Mouse (Mus musculus): ENCODE data around the gene Grm4. TPM values are rescaled to one million over a fixed set of nuclear protein-coding genes. Genes with fewer than 3 reads are reported as not detected.
A peak's percentile ranks its signal among the peaks of the same experiment; 100 is the strongest.

Grm4 gene
- polyA plus RNA-seq, 1 experiment from 2014 or later, result 0.29 TPM

DNA sequence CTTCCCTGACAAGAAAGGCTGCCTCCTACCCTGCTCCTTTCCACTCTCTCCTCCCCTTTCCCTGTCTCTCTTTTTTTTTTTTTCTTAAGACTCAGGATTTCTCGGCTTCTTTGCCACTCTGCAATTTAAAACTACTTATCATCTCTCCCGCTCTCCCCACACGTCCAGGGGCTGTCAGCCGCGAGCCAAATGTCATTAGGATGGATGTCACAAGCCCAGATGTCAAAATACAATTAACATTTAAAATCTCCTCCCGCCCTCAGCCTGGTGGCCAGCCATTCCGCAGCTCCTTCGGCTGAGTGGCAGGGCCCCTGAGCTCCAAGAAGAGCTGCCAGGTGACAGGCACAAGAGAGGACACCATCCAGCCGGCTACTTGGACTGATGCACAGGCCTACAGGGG lies 2.9 kb downstream of the Grm4 start:
- no peak overlapping the region for H3K4me2 ChIP-seq (replicated peaks)
- H3K9ac ChIP-seq, result no peak overlapping the region
- peaks cover 65% of the 10 kb centered on the region for H3K27me3 ChIP-seq (replicated peaks)
- no peaks in the 10 kb centered on the region for H3K36me3 ChIP-seq
- no peak overlapping the region for H3K4me3 ChIP-seq (replicated peaks)
- H3K27ac ChIP-seq, result no peak overlapping the region
- H3K9me3 ChIP-seq, result no peaks in the 10 kb centered on the region
- ATAC-seq, result no peak
- peaks cover 8% of the 10 kb centered on the region for H3K4me1 ChIP-seq (replicated peaks)
- 41% methylated on average over 9 of the region's 9 CpGs for WGBS

DNA sequence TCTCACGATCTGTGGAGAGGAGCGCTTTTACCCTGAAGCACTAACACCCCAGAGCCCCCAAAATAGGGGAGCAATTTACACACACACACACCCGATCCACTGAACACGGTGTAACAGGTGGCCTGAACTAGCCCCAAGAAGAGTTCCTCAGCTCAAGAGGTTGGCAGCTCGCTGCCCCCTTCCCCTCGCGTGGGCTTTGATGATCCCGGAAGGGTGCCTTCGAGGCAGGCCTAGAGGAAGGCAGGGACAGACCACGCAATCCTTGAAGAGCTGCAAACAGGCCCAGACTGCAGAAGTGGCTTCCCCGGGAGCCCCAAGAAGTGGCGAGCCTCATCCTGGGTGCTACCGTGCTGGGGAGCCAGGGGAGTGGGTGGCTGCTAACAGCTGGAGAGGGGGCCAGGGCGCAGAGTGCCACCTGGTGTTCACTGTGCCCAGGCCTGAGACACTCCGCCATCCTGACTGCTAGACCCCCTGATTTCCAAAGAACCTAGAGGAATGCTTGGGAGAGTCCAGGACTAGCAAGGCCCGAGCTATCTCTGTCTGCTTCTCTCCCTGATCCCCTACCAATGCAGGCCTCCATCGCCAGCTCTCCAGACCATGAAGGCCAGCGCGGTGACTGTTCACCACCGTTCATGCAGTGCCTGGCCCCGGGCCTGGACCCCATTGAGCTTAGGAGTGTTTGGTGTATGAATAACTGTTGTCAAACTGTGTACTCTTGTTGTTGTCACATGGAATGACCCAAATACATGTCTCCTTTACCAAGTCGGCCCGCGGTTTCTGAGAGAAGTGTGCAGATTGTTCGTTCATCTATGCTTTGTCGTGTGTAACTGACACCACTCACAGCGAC lies 7.1 kb downstream of the Grm4 start:
- Histone ChIP-seq H3K4me1 (replicated peaks) (peaks cover 22% of the 10 kb centered on the region), H3K4me2 (replicated peaks) (peak overlapping the region; percentile 98), H3K36me3 (no peaks in the 10 kb centered on the region), H3K27me3 (replicated peaks) (peaks cover 84% of the 10 kb centered on the region), H3K9me3 (no peaks in the 10 kb centered on the region), H3K4me3 (replicated peaks) (peak overlapping the region; percentile 49), H3K27ac (no peak overlapping the region), H3K9ac (no peak overlapping the region)
- ATAC-seq, result no peak
- 34% methylated on average over 27 of the region's 27 CpGs for WGBS

DNA sequence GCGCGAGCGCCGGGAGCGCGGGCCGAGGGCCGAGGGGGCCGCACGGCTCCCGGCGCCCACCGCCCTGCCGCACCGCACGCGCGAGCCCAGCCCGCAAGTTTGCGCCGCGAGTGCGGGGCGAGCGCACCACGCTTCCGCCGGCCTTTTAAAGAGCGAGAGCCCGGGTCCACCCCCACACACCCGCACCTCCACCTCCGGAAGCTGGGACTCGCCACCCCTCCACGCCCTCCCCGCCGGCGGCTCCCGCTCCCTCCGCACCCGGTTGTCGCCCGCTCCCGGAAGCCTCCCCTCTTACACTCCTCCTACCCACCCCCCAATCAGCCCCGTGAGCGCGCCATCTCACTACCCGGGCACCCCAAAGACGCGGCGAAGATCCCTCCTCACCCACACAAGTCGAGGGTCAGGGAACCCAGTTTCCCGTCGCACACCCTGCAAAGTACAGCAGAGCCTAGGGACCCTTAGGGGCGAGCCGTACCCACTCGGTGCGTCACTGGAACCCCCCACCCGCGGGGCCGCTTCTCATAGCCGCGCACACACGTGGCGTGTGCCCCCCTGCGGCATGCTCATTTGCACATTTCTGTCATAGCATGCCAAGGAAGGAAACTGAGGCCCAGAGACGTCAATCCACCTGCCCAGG lies 7.8 kb downstream of the Grm4 start:
- Histone ChIP-seq H3K9me3 (no peaks in the 10 kb centered on the region), H3K4me2 (replicated peaks) (peak overlapping the region; percentile 98), H3K4me1 (replicated peaks) (peaks cover 22% of the 10 kb centered on the region), H3K9ac (peak overlapping the region; percentile 43; the same call in 1 of the 2 replicates), H3K27me3 (replicated peaks) (peaks cover 86% of the 10 kb centered on the region), H3K27ac (no peak overlapping the region), H3K36me3 (no peaks in the 10 kb centered on the region), H3K4me3 (replicated peaks) (peak overlapping the region; percentile 49)
- peak; percentile 32; the same call in 1 of the 2 replicates for ATAC-seq
- 2% methylated on average over 66 of the region's 66 CpGs for WGBS

DNA sequence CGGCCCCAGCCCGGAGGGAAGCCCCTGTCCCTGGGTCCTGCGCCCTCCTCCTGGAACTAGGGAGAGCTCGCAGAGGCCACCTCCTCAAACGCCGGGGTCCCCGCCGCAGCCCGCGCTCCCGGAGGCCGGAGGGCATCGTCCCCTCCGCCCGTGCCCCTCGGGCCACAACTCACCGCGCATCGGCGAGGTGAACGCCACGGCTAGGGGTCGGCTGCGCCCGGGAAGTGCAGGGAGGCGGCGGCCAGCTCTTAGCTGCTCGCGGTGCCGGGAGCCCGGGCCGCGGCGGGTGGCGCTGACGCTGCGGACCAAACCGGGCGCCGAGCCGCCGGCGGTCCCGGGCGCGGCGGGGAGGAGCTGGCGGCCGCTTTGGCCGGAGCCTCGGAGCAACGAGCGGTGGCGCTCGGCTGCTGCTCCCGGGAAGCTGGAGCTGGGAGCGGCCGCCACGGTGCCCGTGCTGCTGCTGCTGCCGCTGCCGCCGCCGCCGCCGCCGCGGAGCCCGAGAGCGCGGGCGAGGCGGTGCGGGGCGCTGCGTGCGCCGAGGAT lies 8.5 kb downstream of the Grm4 start:
- peak; percentile 28 for ATAC-seq
- Histone ChIP-seq H3K4me1 (replicated peaks) (peaks cover 22% of the 10 kb centered on the region), H3K9ac (peak overlapping the region; percentile 43), H3K36me3 (no peaks in the 10 kb centered on the region), H3K4me3 (replicated peaks) (peak overlapping the region; percentile 49), H3K27ac (no peak overlapping the region), H3K4me2 (replicated peaks) (peak overlapping the region; percentile 98), H3K27me3 (replicated peaks) (peaks cover 89% of the 10 kb centered on the region), H3K9me3 (no peaks in the 10 kb centered on the region)
- WGBS, result under 1% methylated on average over 78 of the region's 78 CpGs

DNA sequence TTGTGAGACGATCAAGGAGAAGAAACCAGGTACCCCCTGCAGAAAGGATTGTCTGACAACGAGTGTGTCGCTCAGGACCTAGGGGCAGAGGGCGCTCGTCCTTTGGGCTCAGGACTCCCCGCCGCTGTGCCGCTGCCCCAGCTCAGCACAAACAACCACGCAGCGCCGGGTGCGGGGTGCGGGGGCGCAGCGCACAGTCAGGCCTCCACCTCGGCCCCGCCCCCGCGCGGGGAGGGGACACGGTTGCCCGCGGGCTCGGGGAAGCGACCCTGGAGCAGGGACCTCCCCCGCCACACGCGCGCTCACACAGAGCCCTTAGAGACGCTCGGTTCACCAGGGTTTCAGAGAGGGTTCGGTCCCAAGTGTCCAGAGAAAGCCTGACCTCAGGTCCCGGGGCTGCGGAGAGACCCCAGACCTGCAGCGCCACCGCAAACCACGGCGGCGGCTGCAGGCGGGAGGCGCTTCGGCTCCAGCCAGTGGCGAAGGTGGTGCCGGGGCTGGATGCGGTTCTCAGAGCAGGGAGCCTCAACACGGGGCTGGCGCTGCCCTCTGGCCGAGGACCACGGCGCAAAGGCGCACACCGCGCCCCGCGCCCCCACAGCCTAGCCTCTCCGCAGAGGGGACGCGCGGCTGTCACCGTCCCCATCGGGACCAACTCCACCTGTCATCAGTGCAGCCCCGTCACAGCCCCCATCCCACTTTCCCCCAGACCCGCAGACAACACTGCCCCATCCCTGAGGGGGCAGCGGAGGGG lies 9.2 kb downstream of the Grm4 start:
- Histone ChIP-seq H3K9me3 (no peaks in the 10 kb centered on the region), H3K4me1 (replicated peaks) (peaks cover 22% of the 10 kb centered on the region), H3K4me3 (replicated peaks) (peak overlapping the region; percentile 49), H3K36me3 (no peaks in the 10 kb centered on the region), H3K27me3 (replicated peaks) (peaks cover 90% of the 10 kb centered on the region), H3K4me2 (replicated peaks) (peak overlapping the region; percentile 98), H3K27ac (no peak overlapping the region), H3K9ac (peak overlapping the region; percentile 43)
- ATAC-seq, result peak; percentile 56
- 2% methylated on average over 63 of the region's 64 CpGs for WGBS

DNA sequence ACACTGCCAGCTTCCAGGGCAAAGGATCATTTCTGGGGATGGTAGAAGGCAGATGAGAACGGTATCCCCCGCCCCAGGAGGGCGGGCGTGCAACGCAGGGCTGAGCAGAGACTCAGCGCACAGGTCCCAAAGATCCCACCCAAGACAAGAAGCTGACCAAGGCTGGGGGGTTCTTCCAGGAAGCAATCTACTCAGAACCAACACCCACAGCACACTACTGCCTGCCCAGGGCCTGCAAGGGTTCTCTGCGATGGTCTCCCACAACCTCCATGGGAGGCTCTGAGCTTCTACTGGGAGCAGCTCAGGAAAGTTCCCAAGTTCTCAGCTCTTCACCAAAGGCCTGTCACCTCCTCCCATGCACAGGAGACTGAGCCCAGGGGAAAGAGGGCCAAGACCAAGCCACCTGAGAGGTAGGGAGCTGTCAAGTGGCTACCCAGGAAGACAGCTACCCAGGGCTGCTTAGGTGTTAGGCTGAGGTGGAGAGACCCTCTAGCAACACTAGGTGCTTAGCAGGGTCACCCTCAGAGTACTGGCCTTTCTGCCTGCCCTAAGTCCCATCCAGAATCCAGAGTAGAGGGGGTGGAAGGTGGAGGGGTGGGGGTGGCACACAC lies 10.0 kb downstream of the Grm4 start:
- peaks cover 91% of the 10 kb centered on the region for H3K27me3 ChIP-seq (replicated peaks)
- 85% methylated on average over 7 of the region's 7 CpGs for WGBS

DNA sequence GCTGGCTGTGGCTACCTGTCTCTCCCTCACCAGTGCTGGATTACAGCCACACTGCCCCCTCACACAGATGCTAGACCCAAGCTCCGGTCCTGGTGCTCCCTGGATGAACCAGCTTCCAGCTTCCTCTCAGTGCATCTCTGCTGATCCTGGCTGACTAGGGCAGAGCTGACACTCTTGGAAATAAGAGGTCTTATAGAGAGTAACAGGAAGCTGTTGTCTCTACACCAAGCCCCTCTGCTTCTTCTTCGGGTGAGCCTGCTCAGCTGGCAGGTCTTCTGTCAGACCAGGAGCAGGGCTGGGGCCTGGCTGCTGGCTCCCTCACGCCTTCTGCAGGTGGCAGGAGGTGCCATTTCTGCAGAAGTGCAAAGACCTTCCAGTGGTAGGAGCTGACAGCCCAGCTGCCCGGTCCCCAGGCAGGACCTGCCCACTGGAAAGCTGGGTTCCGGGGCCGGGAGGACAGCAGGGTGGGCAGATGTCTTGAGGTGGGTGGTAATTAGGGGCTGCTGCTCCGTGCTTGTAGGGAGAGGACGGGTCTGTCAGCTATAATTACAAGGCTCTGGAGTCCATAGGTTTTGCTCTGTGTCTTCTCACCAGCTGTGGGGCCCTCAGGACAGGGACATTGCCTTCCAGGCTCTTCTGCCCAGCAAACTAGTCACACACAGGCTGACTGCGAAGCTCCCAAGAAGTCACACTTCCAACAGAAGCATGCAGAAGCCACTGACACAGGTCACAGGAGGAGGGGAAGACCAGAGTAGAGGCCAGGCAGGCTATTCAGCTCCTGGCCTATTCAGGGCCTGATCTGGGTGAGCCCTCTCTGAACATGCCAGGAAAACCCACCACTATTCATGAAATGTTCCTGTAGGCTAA lies 10.7 kb downstream of the Grm4 start:
- peaks cover 24% of the 10 kb centered on the region for H3K4me1 ChIP-seq (replicated peaks)
- no peak for ATAC-seq
- H3K27ac ChIP-seq, result no peak overlapping the region
- H3K36me3 ChIP-seq, result no peaks in the 10 kb centered on the region
- H3K9me3 ChIP-seq, result no peaks in the 10 kb centered on the region
- no peak overlapping the region for H3K9ac ChIP-seq
- no peak overlapping the region for H3K4me2 ChIP-seq (replicated peaks)
- peaks cover 90% of the 10 kb centered on the region for H3K27me3 ChIP-seq (replicated peaks)
- H3K4me3 ChIP-seq (replicated peaks), result no peak overlapping the region
- 59% methylated on average over 9 of the region's 9 CpGs for WGBS

More for the DNA sequence above, 10.0 kb downstream of the Grm4 start:
- H3K4me3 ChIP-seq (replicated peaks), result no peak overlapping the region
- no peaks in the 10 kb centered on the region for H3K9me3 ChIP-seq
- H3K36me3 ChIP-seq, result no peaks in the 10 kb centered on the region
- no peak overlapping the region for H3K4me2 ChIP-seq (replicated peaks)
- H3K9ac ChIP-seq, result no peak overlapping the region
- H3K27ac ChIP-seq, result no peak overlapping the region
- no peak for ATAC-seq
- peaks cover 22% of the 10 kb centered on the region for H3K4me1 ChIP-seq (replicated peaks)

DNA sequence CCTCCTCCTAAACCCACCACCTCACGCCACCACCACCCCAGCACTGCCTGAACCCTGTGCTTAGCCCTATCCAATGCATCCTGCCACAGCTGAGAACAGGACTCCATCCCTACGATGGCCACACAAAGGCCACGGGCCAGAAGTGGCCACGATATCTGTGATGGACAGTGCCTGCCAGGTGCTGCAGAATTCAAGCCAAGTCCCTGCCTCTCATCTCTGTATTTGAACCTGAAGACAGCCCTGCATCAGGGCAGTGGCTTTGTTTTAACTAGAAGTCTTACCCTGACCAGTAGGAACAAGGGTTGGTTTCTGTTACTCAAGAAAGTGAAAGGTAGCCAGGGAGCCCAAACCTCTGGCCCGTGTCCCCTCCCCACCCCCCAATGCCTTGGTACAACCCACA lies 12.1 kb downstream of the Grm4 start:
- H3K9me3 ChIP-seq, result no peaks in the 10 kb centered on the region
- no peaks in the 10 kb centered on the region for H3K36me3 ChIP-seq
- H3K9ac ChIP-seq, result no peak overlapping the region
- no peak overlapping the region for H3K27ac ChIP-seq
- H3K4me3 ChIP-seq (replicated peaks), result no peak overlapping the region
- no peak for ATAC-seq
- no peak overlapping the region for H3K4me2 ChIP-seq (replicated peaks)
- 82% methylated on average over 5 of the region's 5 CpGs for WGBS
- peaks cover 28% of the 10 kb centered on the region for H3K4me1 ChIP-seq (replicated peaks)
- H3K27me3 ChIP-seq (replicated peaks), result peaks cover 79% of the 10 kb centered on the region

DNA sequence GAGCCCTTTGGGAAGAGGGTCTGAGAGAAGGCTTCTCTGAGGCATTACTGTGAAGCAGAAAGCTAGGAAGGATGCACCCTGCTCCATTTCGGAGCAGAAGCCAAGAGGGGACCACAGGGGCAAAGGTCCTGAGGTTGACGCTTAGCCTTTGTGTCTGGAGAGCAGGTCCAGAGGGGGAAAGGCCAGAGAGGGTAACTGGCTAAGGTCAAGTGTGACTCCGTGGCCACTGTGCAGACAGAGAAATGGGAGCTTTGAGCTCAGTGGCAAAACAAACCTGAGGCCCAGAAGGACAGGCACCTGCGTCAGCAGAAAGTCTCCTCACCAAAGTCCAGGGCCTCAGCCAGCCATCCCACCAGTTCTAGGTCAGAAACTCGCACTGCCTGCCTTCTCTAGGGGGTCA lies 12.7 kb downstream of the Grm4 start:
- Histone ChIP-seq H3K36me3 (no peaks in the 10 kb centered on the region), H3K9me3 (no peaks in the 10 kb centered on the region), H3K27me3 (replicated peaks) (peaks cover 79% of the 10 kb centered on the region), H3K4me2 (replicated peaks) (no peak overlapping the region), H3K4me1 (replicated peaks) (peaks cover 22% of the 10 kb centered on the region), H3K9ac (no peak overlapping the region), H3K4me3 (replicated peaks) (no peak overlapping the region), H3K27ac (no peak overlapping the region)
- WGBS, result 69% methylated on average over 5 of the region's 5 CpGs
- no peak for ATAC-seq

DNA sequence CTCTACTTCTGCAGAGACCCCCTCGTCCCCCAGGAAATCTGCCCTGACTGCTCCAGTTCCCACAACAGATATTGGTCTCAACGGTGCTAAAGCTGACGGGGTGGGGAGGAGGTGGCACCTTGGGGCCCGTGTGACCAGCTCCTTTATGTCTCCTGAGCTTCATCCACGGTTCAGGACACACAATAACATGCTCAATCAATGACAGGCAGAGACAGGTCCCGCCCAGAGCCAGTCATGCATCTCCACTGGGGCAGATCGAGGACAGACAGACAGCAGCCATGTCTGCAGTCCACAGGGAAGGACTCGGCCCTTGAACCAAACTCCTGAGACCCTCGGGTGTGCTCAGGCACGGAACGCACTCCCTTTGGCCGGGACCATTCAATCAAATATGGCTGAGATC lies 13.2 kb downstream of the Grm4 start:
- no peak overlapping the region for H3K4me2 ChIP-seq (replicated peaks)
- peaks cover 78% of the 10 kb centered on the region for H3K27me3 ChIP-seq (replicated peaks)
- no peak overlapping the region for H3K27ac ChIP-seq
- no peak overlapping the region for H3K4me3 ChIP-seq (replicated peaks)
- H3K36me3 ChIP-seq, result no peaks in the 10 kb centered on the region
- peaks cover 17% of the 10 kb centered on the region for H3K4me1 ChIP-seq (replicated peaks)
- no peaks in the 10 kb centered on the region for H3K9me3 ChIP-seq
- no peak overlapping the region for H3K9ac ChIP-seq
- ATAC-seq, result no peak
- WGBS, result 65% methylated on average over 12 of the region's 12 CpGs

DNA sequence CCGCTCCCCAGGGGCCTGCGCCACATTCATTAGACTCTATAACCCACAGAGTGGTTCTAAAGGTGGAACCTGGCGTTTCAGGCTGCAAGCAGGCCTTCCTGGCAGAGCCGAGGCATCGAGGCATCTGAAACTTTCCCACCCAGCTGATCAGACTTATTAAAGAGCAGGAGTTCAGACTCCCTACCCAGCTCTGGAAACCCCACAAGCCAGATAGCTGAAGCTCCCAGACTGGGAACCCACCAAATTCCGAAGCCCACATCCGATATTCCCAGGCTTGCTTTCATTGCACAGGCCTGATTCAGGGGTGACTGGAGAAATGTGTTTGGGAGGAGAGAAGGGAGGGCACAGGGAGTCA lies 13.6 kb downstream of the Grm4 start:
- Histone ChIP-seq H3K4me1 (replicated peaks) (peaks cover 15% of the 10 kb centered on the region), H3K9me3 (no peaks in the 10 kb centered on the region), H3K27me3 (replicated peaks) (peaks cover 78% of the 10 kb centered on the region), H3K4me3 (replicated peaks) (no peak overlapping the region), H3K4me2 (replicated peaks) (no peak overlapping the region), H3K9ac (no peak overlapping the region), H3K36me3 (no peaks in the 10 kb centered on the region), H3K27ac (no peak overlapping the region)
- ATAC-seq, result no peak
- 87% methylated on average over 7 of the region's 7 CpGs for WGBS

Measured in intestine, embryonic 15.5 days (tissue).